Mouse (Mus musculus) CD8-positive naive resting alpha-beta T cell, adult 2 months (primary cell): ENCODE measurements around the gene Eif5.

Experiments
- DNase-seq, 2 experiments: peaks; one replicate each; pipeline ENCODE4 v3.0.0; 2022; ENCODE audit warnings: low read depth in 2 of 2, low spot score in 2 of 2

Gene Eif5

DNA sequence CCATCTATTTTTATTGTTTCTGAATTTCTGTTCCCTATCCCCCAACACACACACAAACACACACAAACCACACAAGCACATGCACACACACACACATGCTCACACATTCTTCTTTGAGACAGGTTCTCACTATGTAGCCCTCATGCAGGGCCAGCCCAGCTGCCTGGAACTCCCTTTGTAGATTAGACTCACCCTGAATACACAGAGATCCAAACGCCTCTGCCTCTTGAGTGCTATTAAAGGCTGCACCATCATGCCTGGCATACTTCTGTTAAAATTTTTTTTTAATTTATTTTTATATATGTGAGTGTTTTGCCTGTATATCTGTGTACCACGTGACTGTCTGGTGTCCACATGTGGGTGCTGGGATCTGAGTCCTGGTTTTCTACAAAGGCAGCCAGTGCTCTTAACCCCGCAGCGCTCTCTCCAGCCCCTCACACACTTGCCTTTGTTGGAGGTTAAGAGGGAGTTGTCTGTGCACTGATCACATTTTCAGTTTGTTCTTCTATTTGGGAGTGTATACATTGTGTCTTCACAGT, 24.5 kb downstream of the Eif5 start:
- DNase-seq, result no peak

- DNase-seq, result no peak
Measured at GRCm38 (mm10) chr12:111563076-111563629, 25.3 kb downstream of the Eif5 start.

DNA sequence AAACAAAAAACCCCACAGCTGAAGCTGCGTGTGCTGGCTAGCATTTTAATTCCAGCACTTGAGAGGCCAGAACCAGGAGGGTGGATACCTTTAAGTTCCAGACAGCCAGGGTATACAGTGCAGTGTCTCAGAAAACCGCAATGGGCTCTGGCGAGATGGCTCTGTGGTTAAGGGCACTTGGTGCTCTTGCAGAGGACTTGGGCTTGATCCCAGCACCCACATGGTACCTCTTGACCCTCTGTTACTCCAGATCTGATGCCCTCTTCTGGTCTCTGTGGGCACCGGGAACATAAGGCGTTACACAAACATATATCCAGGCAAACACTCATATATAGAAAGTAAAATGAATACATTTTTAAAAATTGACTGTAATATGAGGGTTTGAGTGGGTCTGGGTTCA, 27.5 kb downstream of the Eif5 start:
- no peak for DNase-seq

DNA sequence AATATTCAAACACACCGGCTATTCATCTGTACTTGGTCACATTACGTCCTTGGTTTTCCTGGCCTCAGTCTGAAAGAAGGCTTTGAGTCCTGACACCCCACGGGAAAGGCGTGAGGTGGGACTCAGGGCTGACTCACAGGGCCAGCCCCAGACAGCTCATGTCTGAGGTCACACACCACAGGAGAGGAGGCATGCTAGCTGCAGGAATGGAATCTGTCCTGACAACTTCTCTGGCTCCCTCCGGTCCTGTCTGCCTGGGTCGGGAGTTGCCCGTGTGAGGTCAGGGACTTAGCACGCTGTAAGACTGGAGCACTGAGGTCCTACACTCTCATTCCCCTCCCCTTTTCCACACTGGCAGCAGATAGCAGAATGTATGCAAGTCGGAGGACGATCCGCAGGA, 31.0 kb downstream of the Eif5 start:
- no peak for DNase-seq

GRCm38 (mm10) chr12:111572406-111572805, 34.6 kb downstream of the Eif5 start:
- DNase-seq, result no peak

DNA sequence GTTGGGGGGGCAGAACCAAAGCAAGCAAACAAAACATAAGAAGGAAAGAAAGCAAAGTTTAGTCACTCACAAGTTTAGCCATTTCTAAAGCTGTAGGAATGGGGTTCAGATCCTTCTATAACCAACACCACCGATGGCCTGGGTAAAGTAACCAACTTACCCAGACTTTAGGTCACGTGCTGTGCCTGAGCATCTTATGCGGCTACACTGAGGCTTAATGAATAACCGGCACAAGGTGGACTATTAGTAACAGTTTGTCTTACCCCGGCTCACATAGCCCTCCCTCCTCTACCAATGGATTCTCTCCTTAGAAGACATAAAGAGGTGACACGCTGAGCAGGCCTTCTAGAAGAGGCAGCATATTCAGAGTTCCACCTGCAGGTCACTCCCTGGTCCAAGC, 35.5 kb downstream of the Eif5 start:
- DNase-seq, result no peak

GRCm38 (mm10) chr12:111574074-111574886, 36.5 kb downstream of the Eif5 start, which contains the start of gene Mark3:
Mark3 (plus strand) TSS chr12:111574523.
- DNase-seq, result peak; percentile 93

GRCm38 (mm10) chr12:111574887-111575838, 37.3 kb downstream of the Eif5 start:
- no peak for DNase-seq

DNA sequence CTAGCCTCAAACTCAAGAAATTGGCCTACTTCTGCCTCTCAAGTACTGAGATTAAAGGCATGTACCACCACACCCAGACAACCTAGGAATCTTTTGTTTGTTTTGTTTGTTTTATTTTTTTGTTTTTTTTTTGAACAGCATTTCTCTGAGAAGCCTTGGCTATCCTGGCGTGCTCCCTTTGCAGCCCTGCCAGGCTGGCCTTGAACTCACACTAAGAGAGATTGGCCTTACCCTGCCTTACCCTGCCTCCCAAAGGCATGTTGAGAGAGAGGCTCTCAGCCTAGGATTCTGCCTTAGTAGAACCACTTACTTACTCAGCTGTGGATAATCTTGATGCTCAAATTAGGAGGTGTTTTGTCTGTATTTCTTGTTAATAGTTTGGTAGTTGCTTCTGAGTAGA, 45.2 kb downstream of the Eif5 start:
- DNase-seq, result no peak

DNA sequence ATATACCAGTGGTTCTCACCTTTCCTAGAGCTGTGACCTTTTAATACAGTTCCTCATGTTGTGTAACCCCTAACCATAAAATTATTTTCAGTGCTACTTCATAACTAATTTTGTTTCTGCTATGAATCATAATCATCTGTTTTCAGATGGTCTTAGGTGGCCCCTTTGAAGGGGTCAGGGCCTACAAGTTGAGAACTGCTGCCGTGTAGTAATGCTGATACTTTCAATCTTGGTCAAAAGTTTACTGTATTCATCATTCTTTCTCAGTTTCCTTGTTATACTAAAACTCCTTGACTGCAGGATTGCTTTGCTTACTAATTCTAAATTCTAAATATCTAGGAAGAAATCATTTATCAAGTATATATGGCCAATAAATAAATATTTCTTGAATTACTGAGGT, 46.6 kb downstream of the Eif5 start:
- DNase-seq, result no peak

GRCm38 (mm10) chr12:111587252-111587651, 49.4 kb downstream of the Eif5 start:
- no peak for DNase-seq

DNA sequence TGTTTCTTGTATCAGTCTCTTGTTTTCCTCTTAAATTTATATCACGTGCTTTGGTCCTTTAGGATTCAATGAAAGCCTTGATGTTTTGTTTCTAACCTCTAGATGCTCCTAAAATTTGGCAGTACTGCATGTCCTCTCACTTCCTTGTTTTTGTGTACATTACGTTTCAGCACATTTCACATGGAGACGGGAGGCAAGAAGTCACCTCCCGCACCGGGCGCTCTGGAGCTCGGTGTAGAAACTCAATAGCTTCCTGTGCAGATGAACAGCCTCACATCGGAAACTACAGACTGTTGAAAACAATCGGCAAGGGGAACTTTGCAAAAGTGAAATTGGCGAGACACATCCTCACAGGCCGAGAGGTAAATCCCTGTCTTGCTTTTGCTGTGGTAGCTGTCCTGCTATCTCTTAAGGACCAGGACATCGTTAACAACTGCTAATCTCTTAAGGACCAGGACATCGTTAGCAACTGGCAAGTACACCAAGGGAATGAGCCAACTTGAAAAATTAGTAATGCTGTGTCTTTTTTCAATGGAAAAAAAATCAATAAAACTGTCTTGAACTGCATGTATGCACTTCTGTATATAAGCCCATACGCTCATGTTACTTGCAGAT, 54.7 kb downstream of the Eif5 start:
- no peak for DNase-seq

DNA sequence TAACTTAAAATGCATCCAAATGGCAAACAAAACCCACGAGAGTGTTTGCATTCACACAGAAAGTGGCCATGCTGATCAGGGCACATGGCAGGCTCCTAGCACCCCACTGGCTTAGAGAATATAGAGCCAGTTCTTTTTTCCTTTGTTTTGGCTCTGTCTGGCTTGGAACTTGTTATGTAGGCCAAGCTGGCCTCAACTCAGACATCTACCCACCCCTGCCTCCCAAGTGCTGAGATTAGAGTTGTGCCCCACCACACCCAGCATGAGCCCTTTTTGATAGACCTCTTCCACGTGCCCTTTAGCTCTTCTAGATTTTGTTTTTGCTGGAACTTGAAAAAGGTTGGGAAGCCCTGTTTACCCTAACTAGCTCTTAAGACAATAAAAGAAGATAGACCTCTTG, 56.0 kb downstream of the Eif5 start:
- no peak for DNase-seq
